Mouse (Mus musculus): Measurements from ENCODE around the gene Sp4. TPM values are rescaled to one million over a fixed set of nuclear protein-coding genes. Genes with fewer than 3 reads are reported as not detected.

The Sp4 gene
- total RNA-seq, 2 experiments from 2014 or later = 12.9 to 13.3 TPM

DNA sequence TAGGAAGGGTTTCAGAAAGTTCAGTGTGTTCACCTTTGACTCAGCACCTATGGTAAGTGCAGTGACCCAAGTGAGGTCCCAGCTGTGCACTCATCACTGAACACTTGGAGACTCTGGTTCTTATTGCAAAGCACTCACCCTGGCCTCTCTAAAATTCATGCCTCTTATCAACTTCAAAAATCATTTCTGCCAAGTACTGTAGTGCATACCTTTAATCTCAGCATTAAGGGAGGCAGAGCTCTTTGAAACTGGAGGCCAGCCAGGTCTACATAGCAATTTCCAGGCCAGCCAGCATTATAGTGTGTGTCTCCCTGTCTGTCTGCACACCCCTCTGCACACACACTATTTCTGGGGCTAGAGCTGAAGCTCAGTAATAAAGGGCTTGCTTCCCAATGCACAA is 36.3 kb downstream of the Sp4 start:
- no peak for DNase-seq

DNA sequence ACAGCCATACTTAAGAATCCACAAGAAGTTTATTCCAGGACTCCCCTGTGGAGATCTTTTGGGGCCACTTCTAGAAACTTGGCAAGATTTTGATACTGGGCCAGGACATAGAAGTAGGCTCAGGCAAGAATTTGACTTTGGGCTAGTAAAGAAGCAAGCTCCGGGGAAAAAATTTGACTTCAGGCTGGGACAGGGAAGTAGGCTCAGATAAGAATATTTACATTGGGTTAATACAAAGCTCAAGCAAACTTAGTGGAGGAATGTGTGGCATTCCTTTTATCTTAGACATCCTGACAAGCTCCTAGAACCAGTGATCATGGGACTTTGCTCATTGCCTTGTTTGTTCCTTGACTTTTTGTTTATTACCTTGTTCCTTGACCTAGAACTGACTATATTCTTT is 37.4 kb downstream of the Sp4 start:
- no peak for DNase-seq

DNA sequence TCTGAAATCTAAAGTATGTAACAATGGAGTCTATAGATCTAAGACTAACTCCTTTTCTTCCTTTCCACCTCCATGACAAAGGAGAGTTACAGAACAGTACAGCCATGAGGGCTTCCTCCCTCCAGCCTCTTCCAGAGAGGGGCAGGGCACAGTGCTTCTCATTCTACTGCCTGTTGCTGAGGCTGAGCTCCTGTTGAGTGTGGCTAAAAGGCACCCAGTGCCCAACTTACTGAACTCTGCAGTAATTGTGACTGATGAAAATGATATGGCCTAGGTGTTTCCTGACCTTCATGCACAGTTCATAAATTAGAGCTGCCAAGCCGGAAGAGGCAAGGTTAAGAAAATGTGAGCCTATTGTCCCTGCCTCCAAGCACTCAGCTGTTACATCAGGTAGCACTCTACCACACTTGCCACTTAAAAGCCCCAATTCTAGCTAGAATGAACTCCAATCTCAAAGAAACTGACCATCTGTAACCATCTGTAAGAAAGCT is 45.9 kb downstream of the Sp4 start:
- no peak for DNase-seq

DNA sequence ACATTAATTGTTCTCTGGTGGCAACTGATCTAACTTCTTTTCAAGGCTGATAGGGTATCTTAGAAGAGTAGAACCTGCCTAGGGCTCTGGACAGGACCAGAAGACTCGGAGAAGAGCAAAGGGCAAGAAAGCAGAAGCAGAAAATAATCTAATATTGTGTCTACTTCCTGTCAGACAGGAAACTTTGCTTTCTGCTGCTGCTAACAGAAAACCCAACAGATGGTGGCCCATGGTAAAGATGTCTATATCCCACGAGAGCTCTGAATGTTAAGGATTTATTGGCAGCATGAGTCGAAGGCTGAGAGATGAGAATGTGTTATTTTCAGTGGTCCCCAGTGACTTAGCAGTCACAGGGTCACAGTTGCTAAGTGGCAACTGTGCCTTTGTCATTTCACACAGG is 80.1 kb downstream of the Sp4 start:
- no peak for DNase-seq

DNA sequence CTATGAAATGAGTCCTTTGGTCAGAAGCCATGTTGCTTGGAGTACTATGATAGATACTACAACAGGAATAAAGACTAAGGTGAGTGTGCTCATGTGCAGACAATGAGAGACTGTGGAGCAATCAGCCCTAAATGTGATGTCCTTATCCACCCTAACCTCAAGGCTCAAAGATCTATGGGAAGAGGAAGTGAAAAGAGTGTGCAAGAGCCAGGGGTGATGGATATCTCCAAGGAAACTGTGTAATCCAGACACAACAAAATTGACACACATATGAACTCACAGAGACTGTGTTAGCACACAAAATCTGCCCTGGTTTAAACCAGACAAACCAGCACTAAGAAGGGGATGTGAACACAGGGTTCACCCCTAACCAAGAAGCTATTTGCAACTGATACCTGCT is 81.2 kb downstream of the Sp4 start:
- no peak for DNase-seq

DNA sequence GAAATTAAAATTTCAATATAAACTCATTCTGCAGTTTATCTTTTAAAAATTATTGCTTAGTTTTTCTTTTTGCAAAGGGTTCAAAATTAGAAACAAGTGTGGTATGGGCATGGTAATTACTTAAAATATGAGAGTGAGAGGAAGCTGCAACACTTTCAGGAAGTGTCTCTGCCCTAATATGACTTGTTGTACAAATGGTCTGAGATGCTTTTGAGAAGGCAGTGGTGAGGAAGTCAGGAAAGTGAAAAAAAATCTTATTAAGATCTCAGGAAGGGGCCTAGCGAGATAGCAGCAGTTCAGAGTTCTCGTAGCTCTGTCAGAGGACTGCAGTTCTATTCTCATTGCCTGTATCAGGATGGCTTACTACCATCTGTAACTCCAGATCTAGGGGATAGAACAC is 89.1 kb downstream of the Sp4 start:
- DNase-seq = no peak

DNA sequence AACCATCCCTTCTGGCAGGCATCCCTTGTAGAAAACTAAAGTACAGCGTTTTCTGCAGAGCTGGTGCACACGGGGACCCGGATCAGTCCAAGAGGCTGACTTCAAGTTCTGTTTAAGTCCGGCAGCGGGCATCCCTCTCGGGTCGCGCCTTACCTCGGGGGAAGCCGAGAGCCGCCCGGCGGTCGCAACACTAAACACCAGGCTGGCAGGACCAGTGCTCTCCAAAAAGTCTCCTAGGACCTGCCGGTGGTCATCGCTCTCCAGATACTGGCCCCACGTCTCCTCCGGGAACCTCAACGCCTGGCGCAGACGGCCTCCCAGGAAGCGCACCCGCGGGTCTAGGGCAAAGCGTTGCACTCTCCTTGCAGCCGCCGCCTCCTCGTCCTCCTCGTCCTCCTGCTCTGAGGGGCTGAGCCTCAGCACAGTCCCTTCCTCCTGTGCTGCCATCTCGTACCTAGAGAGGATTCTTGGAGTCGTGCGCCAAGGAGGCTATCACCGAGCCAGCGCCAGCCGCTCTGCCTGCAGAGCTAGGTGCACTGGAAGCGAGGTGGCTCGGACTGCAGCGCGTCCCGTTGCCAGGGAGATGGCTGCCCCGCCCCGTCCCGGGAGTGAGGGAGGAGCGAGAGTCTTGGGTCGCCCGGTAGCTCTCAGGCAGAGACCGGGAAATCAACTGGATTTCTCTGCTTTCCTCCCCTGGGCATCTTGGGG is 102.7 kb downstream of the Sp4 start, which contains the start of gene Dnah11:
Dnah11 (minus strand) TSS at position 658 of the 708 bp plus-strand sequence.
- peak; percentile 68 for DNase-seq

DNA sequence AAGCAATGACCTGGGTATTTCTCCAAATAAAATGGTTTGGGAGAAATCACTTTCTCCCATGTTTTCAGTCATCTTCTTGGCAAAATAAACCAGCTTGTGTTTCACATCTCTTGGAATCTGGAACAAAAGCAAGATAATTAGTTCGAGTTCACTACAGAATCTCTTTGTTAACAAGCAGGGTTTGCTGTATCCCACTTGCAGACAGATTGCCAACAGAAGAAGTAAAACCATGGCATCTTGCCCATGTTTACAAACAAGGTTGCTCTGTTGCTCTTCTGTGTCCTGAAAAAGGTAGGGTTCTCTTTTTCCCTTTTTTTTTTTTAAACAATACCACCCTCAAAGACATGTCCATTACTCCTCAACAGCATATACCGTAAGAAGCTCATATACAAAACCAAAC is 104.7 kb downstream of the Sp4 start:
- no peak for DNase-seq

DNA sequence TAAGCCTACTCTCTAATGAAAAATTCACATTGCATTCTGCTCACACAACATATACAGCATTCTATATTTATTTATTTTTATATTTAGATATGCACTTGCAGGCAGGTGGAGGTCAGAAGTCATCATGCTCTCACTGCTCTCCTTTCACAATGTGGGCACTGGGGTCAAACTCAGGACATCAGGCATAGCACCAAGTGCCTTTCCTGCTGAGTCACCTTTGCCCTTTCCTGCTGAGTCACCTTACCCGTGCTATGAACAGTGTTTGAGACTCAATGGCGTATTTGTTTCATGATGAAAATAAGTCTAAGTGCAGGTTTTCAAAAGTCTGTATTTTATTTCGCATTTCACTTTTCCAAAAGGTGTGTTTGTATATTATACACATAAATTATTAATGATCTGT is 111.7 kb downstream of the Sp4 start:
- DNase-seq = no peak

DNA sequence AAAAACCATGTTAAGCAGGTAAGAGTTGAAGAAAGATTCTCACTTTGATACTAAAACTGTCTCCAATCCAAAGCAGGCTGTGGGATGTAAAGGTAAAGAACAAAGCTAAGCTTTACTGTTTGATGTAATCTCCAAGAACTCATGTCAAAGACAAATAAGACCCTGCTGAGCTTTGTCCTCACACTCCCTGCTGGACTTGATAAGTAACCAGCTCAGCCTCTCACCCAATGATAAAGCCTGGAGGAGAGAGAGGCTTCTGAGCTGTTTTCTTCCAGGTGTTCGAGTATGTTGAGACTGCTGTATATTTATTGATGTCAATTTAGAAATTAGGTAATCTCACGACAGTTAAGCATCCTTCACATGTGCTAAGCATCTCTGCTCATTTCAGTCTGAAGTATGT is 113.6 kb downstream of the Sp4 start:
- no peak for DNase-seq

DNA sequence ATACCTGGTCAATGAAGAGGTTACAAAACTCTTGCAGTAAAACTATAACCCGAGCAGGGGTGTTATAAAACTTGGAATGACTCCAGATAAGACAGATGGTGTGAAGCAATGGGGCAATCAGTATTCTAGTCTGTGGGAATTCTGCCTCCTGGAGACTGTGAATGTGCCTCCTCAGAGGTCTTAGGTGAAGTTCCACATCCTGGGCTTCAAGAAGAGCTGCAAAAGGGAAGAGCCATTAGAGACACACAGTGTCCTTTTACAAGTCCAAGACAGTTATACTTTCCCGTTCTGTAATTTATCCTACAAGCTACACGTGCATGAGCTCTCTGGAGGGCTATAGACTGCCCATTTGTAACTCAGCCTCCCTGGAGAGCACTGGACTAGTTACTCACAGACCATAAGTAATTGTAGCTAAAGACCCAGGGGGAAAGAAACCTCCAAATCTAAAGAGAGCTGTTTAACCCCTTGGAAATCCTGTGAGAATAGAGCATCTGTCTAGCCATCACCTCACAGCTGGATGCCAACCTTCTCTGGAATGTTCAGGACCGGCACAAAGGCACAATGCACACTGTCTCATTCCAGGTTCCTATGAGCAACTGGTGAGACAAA is 114.3 kb downstream of the Sp4 start:
- DNase-seq = no peak

DNA sequence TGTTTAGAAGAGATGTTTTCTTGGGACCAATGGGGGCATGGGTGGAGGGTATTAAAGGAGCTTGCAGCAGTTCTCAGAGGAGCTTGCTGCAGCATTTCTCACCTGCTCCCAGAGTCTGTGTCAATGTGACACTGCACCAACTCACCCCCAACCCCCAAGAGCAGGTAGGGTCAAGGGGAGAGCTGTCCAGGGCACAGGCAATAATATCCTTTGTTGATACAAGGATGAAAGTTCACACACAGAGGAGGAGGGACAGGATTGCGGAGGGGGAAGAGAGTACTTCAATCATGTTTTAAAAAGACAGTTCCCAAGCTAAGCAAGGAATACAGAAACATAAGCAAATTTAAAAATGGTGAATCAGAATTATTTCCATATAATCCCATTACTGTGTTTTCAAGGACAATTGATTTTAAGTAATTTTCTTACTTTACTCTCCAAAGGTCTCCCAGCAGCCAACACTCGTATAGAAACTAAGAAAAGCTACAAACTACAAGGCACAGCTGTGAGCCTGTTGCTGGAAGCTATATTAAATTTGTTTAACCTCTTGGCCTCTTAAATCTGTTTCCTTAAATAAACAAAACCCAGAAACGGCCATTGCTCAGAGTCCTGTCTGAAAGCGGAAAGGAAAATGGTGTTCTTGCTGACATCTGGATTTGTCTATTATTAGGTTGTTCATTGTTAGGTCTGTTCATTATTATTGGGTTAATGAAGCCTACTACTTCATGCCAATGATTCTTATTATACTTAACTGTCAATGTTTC is 114.9 kb downstream of the Sp4 start:
- no peak for DNase-seq

Other genes starting within 250 kb of the Sp4 start
- gene Dnah11, start 102.4 kb downstream of the Sp4 start, total RNA-seq (2021) = under 1 TPM in 1 of 2 experiments, not detected in 1; 0.02 TPM

All from heart, postnatal 4 days (tissue).